In the genomic region with DNA sequence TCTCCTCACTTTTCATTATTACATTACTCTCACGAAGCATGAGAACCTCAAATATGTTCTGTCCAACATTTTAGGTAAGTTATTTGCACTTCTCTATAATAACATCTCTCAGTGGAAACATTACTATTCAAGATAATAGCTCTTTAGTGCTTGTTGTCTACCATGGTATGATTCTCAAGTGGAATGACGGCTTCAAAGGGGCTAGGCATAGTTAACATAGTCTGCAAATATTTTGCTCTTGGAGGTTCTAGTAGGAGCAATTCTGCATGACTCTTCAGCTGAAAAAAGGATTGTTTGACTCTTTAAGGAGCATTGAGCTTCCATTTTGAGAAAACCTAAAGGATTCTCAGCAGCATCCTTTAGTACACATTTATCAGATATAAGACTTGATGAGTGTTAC, we compare ENCODE assay signal across 25 mouse cellular contexts.
"Had no signal": no experiment of that assay in that cellular context is flagged by ENCODE, and none has a peak within 500 bp of the region (broad histone marks: within the 10 kb centered on the region; RNA-seq: fewer than 3 reads in every experiment).

No protein-coding gene starts in this region.

- H3K9ac ChIP-seq: heart, embryonic 12.5 days; hindbrain, embryonic 14.5 days; intestine, embryonic 15.5 days; limb, embryonic 12.5 days; liver, embryonic 13.5 days had no signal

- H3K9me3 ChIP-seq: heart, embryonic 10.5 days; heart, embryonic 12.5 days; intestine, embryonic 15.5 days; limb, embryonic 10.5 days; limb, embryonic 12.5 days; liver, embryonic 13.5 days had no signal

- DNase-seq: gastrocnemius, adult 2 months; gastrocnemius, postnatal 10 days; gastrocnemius, postnatal 25 days; heart, adult 18-20 months; heart, postnatal 10 days; heart, postnatal 4 days; kidney, adult 18-20 months; kidney, adult 8-10 months; kidney, postnatal 10 days; kidney, postnatal 25 days; kidney, postnatal 4 days; liver; liver, embryonic 13.5 days had no signal

- H3K4me1 ChIP-seq: heart, embryonic 10.5 days; heart, embryonic 12.5 days; intestine, embryonic 15.5 days; limb, embryonic 12.5 days; liver, embryonic 13.5 days had no signal

- ATAC-seq: inflammation-experienced regulatory T-cells, adult 6 months; intestine, embryonic 15.5 days; intestine, postnatal 0 days had no signal

- H3K36me3 ChIP-seq: heart, embryonic 10.5 days; heart, embryonic 12.5 days; hindbrain, embryonic 10.5 days; intestine, embryonic 15.5 days; limb, embryonic 10.5 days; limb, embryonic 12.5 days; liver, embryonic 13.5 days had no signal

- H3K27me3 ChIP-seq: heart, embryonic 12.5 days; intestine, embryonic 15.5 days; limb, embryonic 12.5 days; liver, embryonic 13.5 days had no signal

- H3K27ac ChIP-seq: gastrocnemius, adult 2 months; heart, embryonic 10.5 days; hindbrain, embryonic 10.5 days; hindbrain, embryonic 14.5 days; intestine, embryonic 15.5 days; layer of hippocampus, adult 2 months; left cerebral cortex, adult 2 months; limb, embryonic 10.5 days; limb, embryonic 12.5 days; liver, embryonic 13.5 days had no signal

- H3K4me3 ChIP-seq: gastrocnemius, adult 2 months; heart, embryonic 10.5 days; heart, embryonic 12.5 days; hindbrain, embryonic 10.5 days; intestine, embryonic 15.5 days; layer of hippocampus, adult 2 months; left cerebral cortex, adult 2 months; limb, embryonic 10.5 days; limb, embryonic 12.5 days; liver, embryonic 13.5 days had no signal

- H3K4me2 ChIP-seq: heart, embryonic 12.5 days; hindbrain, embryonic 14.5 days; intestine, embryonic 15.5 days; limb, embryonic 12.5 days; liver, embryonic 11.5 days; liver, embryonic 13.5 days had no signal
